Mouse (Mus musculus) testis, postnatal 14 days (tissue): ENCODE data around the gene Rhbdl3.

Experiments used
- DNase-seq: peaks from one replicate; pipeline ENCODE4 v3.0.0; 2021; ENCODE audit warnings: low spot score

Rhbdl3 gene

GRCm38 (mm10) chr11:80300551-80301315 is at the start of gene Rhbdl3:
Gene Rhbdl3, plus strand, starts transcription at chr11:80300912.
- peak; percentile 24 for DNase-seq

- no peak for DNase-seq
These were observed 36.6 kb upstream of the Rhbdl3 start for GRCm38 (mm10) chr11:80264137-80264536.

DNA sequence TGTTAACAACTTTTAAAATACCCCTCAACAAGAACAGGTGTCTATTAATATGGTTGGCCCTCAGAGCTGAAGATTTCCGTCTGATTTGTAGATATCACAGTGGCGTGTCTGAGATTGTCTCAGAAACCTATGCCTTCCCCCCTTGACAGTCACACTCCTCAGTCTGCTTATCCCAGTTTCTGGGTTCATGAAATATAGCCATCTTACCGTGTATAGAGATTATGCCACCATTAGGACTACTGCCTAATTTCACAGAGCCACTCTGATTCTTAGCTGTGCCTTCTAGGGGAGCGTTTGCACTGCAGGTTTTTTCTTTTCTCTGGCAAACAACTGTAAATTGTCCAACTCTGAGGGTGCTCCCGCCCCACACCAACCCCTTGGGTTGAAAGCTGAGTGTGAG is 29.6 kb upstream of the Rhbdl3 start:
- no peak for DNase-seq

- DNase-seq = no peak
These were observed 25.7 kb upstream of the Rhbdl3 start for GRCm38 (mm10) chr11:80275011-80275410.

- DNase-seq = no peak
These were observed 22.7 kb upstream of the Rhbdl3 start for GRCm38 (mm10) chr11:80278054-80278453.

DNA sequence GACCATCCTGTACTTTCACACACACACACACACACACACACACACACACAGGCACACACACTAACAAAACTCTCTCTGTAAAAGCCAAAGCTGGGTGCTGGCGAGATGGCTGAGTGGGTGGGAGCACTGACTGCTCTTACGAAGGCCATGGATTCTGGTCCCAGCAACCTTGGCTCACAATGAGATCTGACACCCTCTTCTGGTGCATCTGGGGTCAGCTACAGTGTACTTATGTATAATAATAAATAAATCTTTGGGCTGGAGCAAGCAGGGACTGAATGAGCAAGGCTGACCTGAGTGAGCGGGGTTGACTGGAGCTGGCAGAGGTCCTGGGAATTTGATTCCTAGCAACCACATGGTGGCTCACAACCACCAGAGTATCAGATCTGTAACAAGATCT is 16.9 kb upstream of the Rhbdl3 start:
- no peak for DNase-seq

GRCm38 (mm10) chr11:80284641-80285040 is 16.1 kb upstream of the Rhbdl3 start:
- DNase-seq = no peak

DNA sequence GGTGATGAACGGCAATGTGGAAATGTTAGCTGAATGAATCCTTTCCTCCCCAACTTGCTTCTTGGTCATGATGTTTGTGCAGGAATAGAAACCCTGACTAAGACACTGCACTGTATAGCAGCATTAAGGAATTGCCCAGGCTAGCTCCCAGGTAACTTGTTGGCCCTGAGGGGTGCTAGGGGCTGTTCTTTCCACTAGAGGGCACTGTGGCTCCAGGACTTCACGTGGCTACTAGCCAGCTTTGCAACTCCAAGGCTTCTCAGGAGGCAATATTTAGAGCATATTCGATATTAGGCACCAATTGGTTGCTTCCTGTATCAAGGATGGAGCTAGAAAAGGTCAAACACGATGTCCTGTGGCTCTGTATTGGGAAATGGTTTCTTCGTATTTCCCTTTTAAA is 13.6 kb upstream of the Rhbdl3 start:
- peak; percentile 55 for DNase-seq

DNA sequence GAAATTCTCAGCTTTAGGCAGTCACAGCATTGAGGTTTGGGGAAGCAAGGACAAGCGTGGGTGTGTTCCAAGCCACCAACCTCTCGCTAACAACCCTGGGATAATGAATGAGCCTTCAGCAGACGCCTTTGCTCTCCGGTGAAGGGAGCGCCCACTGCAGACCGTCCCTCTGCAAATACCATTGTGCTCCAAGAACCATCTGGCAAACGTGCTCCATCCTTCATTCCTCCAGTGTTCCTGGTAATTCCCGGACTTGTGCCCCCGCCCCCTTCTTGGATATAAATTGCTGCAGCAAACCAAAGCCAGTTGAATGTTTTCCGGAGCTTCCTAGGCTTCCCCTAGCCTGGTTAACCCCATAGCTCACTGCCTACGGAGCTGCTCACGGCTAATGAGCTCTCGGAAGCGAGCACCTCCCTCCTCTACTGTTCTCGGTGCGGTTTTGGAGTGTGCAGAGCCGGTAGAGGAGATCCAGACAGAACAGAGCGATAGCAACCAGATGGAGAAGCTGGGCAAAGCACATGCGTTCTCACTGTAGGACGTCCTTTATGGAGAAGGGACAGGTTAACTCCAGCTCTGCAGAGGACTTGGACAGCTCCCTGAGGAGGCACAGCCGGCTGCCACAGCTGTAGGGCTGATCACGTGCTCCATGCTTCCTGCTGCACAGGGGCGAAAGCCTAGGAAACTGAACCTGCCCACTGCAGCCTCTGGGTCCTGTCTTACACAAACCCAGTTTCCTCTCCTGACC is 10.8 kb upstream of the Rhbdl3 start:
- peak; percentile 36 for DNase-seq

DNA sequence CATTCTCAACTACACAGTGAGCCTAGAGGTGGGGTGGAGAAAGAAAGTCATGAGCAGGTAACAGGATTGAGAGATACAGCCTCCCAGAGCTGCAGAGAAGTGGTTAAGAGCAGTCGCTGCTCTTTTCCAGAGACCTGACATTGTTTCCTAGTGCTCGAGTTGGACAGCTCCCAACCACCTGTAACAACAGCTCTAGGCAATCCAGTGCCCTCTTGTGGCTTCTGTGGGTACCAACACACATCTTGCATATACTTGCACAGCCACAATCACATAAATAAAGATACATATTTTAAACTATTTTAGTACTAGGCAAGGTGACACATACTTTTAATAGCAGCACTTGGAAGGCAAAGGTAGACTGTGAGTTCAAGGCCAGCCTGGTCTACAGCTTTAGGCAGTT is 9.7 kb upstream of the Rhbdl3 start:
- DNase-seq = no peak

- DNase-seq = no peak
These were observed 8.2 kb upstream of the Rhbdl3 start for GRCm38 (mm10) chr11:80292463-80292862.

- DNase-seq = no peak
These were observed 5.6 kb upstream of the Rhbdl3 start for GRCm38 (mm10) chr11:80295066-80295465.

DNA sequence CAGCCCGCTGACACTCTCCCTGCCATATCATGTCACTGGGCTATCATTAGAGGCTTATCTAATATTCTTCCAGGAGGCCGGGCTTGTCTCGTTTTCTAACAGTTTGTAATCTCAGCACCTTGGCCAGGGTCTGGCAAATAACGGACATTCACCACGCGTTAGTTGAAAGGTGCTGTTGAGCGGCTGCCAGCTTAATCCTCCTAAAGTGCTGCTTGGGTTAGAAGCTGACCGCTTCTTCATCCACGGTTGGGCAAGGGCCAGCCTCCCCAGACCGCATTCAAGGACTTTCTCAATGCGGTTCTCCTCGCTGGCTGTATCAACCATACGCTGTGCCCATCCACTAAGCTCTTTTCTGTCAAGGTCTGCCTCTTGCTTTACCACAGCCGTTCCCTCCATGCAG is 4.9 kb upstream of the Rhbdl3 start:
- no peak for DNase-seq

DNA sequence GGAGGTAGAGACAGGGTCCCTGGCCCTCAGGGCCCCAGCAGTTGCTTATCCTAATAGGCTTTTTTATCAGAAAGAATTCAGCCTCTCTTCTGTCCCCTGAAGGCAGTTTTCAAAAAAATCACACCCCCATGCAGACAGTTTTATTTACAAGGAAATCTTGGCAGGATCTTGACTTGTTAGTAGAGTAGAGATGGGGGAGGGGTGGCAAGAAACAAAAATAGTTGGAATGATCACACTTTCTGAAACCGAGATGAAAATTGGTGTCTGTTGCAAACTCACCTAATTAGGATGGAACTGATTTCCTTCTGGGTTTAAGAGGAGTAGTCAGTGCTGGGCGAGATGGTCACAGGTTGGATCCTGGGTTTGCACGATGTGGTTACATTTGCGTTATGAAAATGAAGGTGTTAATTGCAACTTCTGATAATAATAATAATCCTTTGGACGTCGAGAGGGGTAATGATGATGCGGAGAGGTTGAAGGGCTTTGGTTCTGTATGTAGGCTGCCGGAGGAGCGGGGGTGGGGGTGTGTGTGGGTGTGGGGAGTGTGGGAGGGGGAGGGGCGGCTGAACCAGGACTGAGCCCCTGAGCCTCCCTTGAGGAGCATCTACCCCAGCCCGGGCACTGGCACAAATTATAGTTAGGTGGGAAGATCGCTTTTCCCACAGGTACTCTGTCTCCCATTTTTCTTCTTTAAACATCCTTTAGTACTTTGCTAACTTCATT is 1.0 kb upstream of the Rhbdl3 start:
- no peak for DNase-seq

- DNase-seq = peak; percentile 51
These were observed 769 bp downstream of the Rhbdl3 start for GRCm38 (mm10) chr11:80301316-80302045.

DNA sequence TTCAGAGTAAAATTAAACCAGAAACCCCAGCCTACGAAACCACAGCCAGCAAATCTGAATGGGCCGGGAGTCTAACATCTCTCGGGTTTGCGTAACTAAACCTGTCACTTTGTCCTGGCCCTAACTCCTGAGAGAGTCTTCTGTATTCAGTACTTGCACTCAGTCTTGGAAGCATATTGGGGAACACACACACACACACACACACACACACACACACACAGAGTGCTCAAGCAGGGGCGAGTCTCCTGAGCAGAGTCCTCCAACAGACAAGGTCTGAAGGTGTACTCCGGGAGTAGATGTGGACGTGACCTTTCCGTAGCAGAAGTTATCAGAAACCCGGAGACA is 1.3 kb downstream of the Rhbdl3 start:
- no peak for DNase-seq

- peak; percentile 57 for DNase-seq
These were observed 1.8 kb downstream of the Rhbdl3 start for GRCm38 (mm10) chr11:80302536-80302935.

- DNase-seq = no peak
These were observed 3.0 kb downstream of the Rhbdl3 start for GRCm38 (mm10) chr11:80303746-80304145.

DNA sequence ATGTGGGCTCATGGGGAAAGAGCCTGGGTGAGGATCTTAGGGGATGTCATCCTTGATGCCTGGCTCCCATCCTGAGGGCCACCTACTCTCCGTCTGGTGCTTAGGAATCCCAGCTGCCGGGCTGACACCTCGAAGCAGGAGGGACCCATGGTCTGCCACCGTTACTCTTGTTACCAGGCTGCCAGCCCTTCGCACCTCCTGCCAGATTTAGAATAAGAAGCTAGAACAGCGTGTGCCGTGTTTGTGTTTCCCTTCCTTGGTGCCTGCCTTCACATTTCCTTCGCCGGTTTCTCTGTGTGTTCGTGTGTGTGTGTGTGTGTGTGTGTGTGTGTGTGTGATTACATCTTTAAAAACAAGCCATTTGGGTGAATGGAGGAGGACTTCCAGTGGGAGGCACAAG is 4.1 kb downstream of the Rhbdl3 start:
- DNase-seq = no peak

- DNase-seq = no peak
These were observed 7.8 kb downstream of the Rhbdl3 start for GRCm38 (mm10) chr11:80308537-80308936.

DNA sequence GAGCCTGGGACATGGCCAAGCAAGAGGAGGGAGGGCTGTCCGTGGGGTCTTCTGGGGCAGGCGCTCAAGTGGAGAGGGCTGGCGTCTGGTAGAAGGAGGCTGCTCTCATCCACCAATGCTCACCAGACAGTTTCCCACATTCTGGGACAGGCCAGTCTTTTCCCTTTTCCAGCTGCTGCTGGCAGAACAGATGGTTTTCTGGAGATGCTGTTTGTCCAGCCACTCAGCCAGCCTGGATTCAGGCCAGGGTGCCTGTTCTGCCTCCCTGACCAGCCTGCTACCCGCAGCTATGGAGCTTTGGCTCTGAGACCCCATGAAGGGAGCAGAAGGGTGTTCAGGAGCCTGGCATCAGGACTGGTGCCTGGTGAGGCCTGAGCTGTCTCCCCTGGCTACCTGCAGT is 10.6 kb downstream of the Rhbdl3 start:
- no peak for DNase-seq

- no peak for DNase-seq
These were observed 11.3 kb downstream of the Rhbdl3 start for GRCm38 (mm10) chr11:80312049-80312448.
